Mouse (Mus musculus): Measurements from ENCODE around the gene Zfp715. TPM values are rescaled to one million over a fixed set of nuclear protein-coding genes. Genes with fewer than 3 reads are reported as not detected.
"Not testable (repeated sequence)": the region's sequence is repeated elsewhere in the genome, so short reads cannot be mapped to it uniquely, and the experiment has no call there.

Gene Zfp715
- total RNA-seq, 1 experiment, result 12.9 TPM

- Histone ChIP-seq H3K4me3 (ENCODE audit: insufficient read depth in 1 of 2, low read depth in 1 of 2, low read length in 2 of 2, poor library complexity in 1 of 2, severe bottlenecking in 1 of 2) (no peak overlapping the region), H3K27ac (ENCODE audit: insufficient read depth, low read depth, low read length, poor library complexity, severe bottlenecking) (no peak overlapping the region), H3K9ac (ENCODE audit: insufficient read depth, low read depth, low read length, poor library complexity, severe bottlenecking) (no peak overlapping the region), H3K4me1 (ENCODE audit: control insufficient read depth in 2 of 2, insufficient read depth in 2 of 2, low read length in 2 of 2, poor library complexity in 1 of 2) (peaks cover 0 to 28% of the 10 kb centered on the region in 2 experiments; a peak in 3 of 4 replicates), H3K9me3 (ENCODE audit: control insufficient read depth, insufficient read depth, low read depth, low read length) (no peaks in the 10 kb centered on the region), H3K36me3 (ENCODE audit: control insufficient read depth, insufficient read depth, low read length, poor library complexity, severe bottlenecking) (no peaks in the 10 kb centered on the region)
- in situ Hi-C loops (cut with MboI; ENCODE audit: low sequenced_read_pairs in 2 of 2, unreplicated experiment in 2 of 2), result no loop called here
- TF ChIP-seq CHD2 (IDR thresholded peaks at IDR 0.05; ENCODE audit: low read depth, low read length) (no peak), ZNF384 (IDR thresholded peaks at IDR 0.05; ENCODE audit: low read depth, low read length) (no peak), MAFK (IDR thresholded peaks at IDR 0.05; ENCODE audit: insufficient read depth, low read depth, low read length) (no peak), HCFC1 (IDR thresholded peaks at IDR 0.05; ENCODE audit: borderline replicate concordance, insufficient read depth, low read length) (no peak), ZC3H11A (IDR thresholded peaks at IDR 0.05; ENCODE audit: borderline replicate concordance, low read depth, low read length) (no peak)
- no peak for DNase-seq (ENCODE audit: low read depth, low spot score)
Observed at GRCm38 (mm10) chr7:43277401-43277800, 35.7 kb downstream of the Zfp715 start.

GRCm38 (mm10) chr7:43276178-43276577 is 36.9 kb downstream of the Zfp715 start:
- H3K36me3 ChIP-seq (ENCODE audit: control insufficient read depth, insufficient read depth, low read length, poor library complexity, severe bottlenecking); DNase-seq (ENCODE audit: low read depth, low spot score); H3K27ac ChIP-seq (ENCODE audit: insufficient read depth, low read depth, low read length, poor library complexity, severe bottlenecking); H3K9ac ChIP-seq (ENCODE audit: insufficient read depth, low read depth, low read length, poor library complexity, severe bottlenecking); in situ Hi-C loops (cut with MboI; ENCODE audit: low sequenced_read_pairs in 2 of 2, unreplicated experiment in 2 of 2); H3K4me3 ChIP-seq (ENCODE audit: insufficient read depth in 1 of 2, low read depth in 1 of 2, low read length in 2 of 2, poor library complexity in 1 of 2, severe bottlenecking in 1 of 2); H3K9me3 ChIP-seq (ENCODE audit: control insufficient read depth, insufficient read depth, low read depth, low read length): not testable (repeated sequence)
- peaks cover 0 to 28% of the 10 kb centered on the region in 2 experiments; a peak in 3 of 4 replicates for H3K4me1 ChIP-seq (ENCODE audit: control insufficient read depth in 2 of 2, insufficient read depth in 2 of 2, low read length in 2 of 2, poor library complexity in 1 of 2)
- peak; percentile 96 for TF ChIP-seq ZNF384 (IDR thresholded peaks at IDR 0.05; ENCODE audit: low read depth, low read length)

- TF ChIP-seq HCFC1 (IDR thresholded peaks at IDR 0.05; ENCODE audit: borderline replicate concordance, insufficient read depth, low read length), result no peak
- Histone ChIP-seq H3K36me3 (ENCODE audit: control insufficient read depth, insufficient read depth, low read length, poor library complexity, severe bottlenecking) (no peaks in the 10 kb centered on the region), H3K4me3 (ENCODE audit: insufficient read depth in 1 of 2, low read depth in 1 of 2, low read length in 2 of 2, poor library complexity in 1 of 2, severe bottlenecking in 1 of 2) (no peak overlapping the region), H3K9me3 (ENCODE audit: control insufficient read depth, insufficient read depth, low read depth, low read length) (no peaks in the 10 kb centered on the region), H3K4me1 (ENCODE audit: control insufficient read depth in 2 of 2, insufficient read depth in 2 of 2, low read length in 2 of 2, poor library complexity in 1 of 2) (peaks cover 0 to 23% of the 10 kb centered on the region in 2 experiments; a peak in 3 of 4 replicates), H3K9ac (ENCODE audit: insufficient read depth, low read depth, low read length, poor library complexity, severe bottlenecking) (no peak overlapping the region), H3K27ac (ENCODE audit: insufficient read depth, low read depth, low read length, poor library complexity, severe bottlenecking) (no peak overlapping the region)
- no peak for DNase-seq (ENCODE audit: low read depth, low spot score)
- in situ Hi-C loops (cut with MboI; ENCODE audit: low sequenced_read_pairs in 2 of 2, unreplicated experiment in 2 of 2), result no loop called here
Observed at GRCm38 (mm10) chr7:43273476-43273875, 39.6 kb downstream of the Zfp715 start.

GRCm38 (mm10) chr7:43267359-43267758 is 45.7 kb downstream of the Zfp715 start:
- H3K9me3 ChIP-seq (ENCODE audit: control insufficient read depth, insufficient read depth, low read depth, low read length); in situ Hi-C loops (cut with MboI; ENCODE audit: low sequenced_read_pairs in 2 of 2, unreplicated experiment in 2 of 2); H3K4me1 ChIP-seq (ENCODE audit: control insufficient read depth in 2 of 2, insufficient read depth in 2 of 2, low read length in 2 of 2, poor library complexity in 1 of 2); H3K36me3 ChIP-seq (ENCODE audit: control insufficient read depth, insufficient read depth, low read length, poor library complexity, severe bottlenecking): not testable (repeated sequence)
- peak overlapping the region; percentile 77 for H3K9ac ChIP-seq (ENCODE audit: insufficient read depth, low read depth, low read length, poor library complexity, severe bottlenecking)
- peak; percentile 66; the same call in 1 of the 2 replicates for TF ChIP-seq CHD2 (IDR thresholded peaks at IDR 0.05; ENCODE audit: low read depth, low read length)
- DNase-seq (ENCODE audit: low read depth, low spot score), result peak; percentile 59
- H3K27ac ChIP-seq (ENCODE audit: insufficient read depth, low read depth, low read length, poor library complexity, severe bottlenecking), result peak overlapping the region; percentile 80
- H3K4me3 ChIP-seq (ENCODE audit: insufficient read depth in 1 of 2, low read depth in 1 of 2, low read length in 2 of 2, poor library complexity in 1 of 2, severe bottlenecking in 1 of 2), result peak overlapping the region; percentile 76 to 90

- H3K9ac ChIP-seq (ENCODE audit: insufficient read depth, low read depth, low read length, poor library complexity, severe bottlenecking), result peak overlapping the region; percentile 90
- peaks cover 0 to 2% of the 10 kb centered on the region in 2 experiments; a peak in 2 of 4 replicates for H3K4me1 ChIP-seq (ENCODE audit: control insufficient read depth in 2 of 2, insufficient read depth in 2 of 2, low read length in 2 of 2, poor library complexity in 1 of 2)
- H3K4me3 ChIP-seq (ENCODE audit: insufficient read depth in 1 of 2, low read depth in 1 of 2, low read length in 2 of 2, poor library complexity in 1 of 2, severe bottlenecking in 1 of 2), result peak overlapping the region; percentile 90 to 94
- TF ChIP-seq CHD2 (IDR thresholded peaks at IDR 0.05; ENCODE audit: low read depth, low read length) (no peak; the same call in 1 of the 2 replicates), MAFK (IDR thresholded peaks at IDR 0.05; ENCODE audit: insufficient read depth, low read depth, low read length) (no peak), ZC3H11A (IDR thresholded peaks at IDR 0.05; ENCODE audit: borderline replicate concordance, low read depth, low read length) (no peak), HCFC1 (IDR thresholded peaks at IDR 0.05; ENCODE audit: borderline replicate concordance, insufficient read depth, low read length) (no peak), ZNF384 (IDR thresholded peaks at IDR 0.05; ENCODE audit: low read depth, low read length) (no peak)
- peak overlapping the region; percentile 70; the same call in 1 of the 2 replicates for H3K27ac ChIP-seq (ENCODE audit: insufficient read depth, low read depth, low read length, poor library complexity, severe bottlenecking)
- in situ Hi-C loops (cut with MboI; ENCODE audit: low sequenced_read_pairs in 2 of 2, unreplicated experiment in 2 of 2), result no loop called here
- H3K9me3 ChIP-seq (ENCODE audit: control insufficient read depth, insufficient read depth, low read depth, low read length), result no peaks in the 10 kb centered on the region
- peaks cover 2% of the 10 kb centered on the region for H3K36me3 ChIP-seq (ENCODE audit: control insufficient read depth, insufficient read depth, low read length, poor library complexity, severe bottlenecking)
- DNase-seq (ENCODE audit: low read depth, low spot score), result peak; percentile 80
Observed at GRCm38 (mm10) chr7:43253540-43253939, 59.6 kb downstream of the Zfp715 start.

- DNase-seq (ENCODE audit: low read depth, low spot score); H3K27ac ChIP-seq (ENCODE audit: insufficient read depth, low read depth, low read length, poor library complexity, severe bottlenecking); in situ Hi-C loops (cut with MboI; ENCODE audit: low sequenced_read_pairs in 2 of 2, unreplicated experiment in 2 of 2); H3K9ac ChIP-seq (ENCODE audit: insufficient read depth, low read depth, low read length, poor library complexity, severe bottlenecking); H3K36me3 ChIP-seq (ENCODE audit: control insufficient read depth, insufficient read depth, low read length, poor library complexity, severe bottlenecking); H3K4me3 ChIP-seq (ENCODE audit: insufficient read depth in 1 of 2, low read depth in 1 of 2, low read length in 2 of 2, poor library complexity in 1 of 2, severe bottlenecking in 1 of 2); H3K4me1 ChIP-seq (ENCODE audit: control insufficient read depth in 2 of 2, insufficient read depth in 2 of 2, low read length in 2 of 2, poor library complexity in 1 of 2); H3K9me3 ChIP-seq (ENCODE audit: control insufficient read depth, insufficient read depth, low read depth, low read length): not testable (repeated sequence)
Observed at GRCm38 (mm10) chr7:43250718-43251117, 62.4 kb downstream of the Zfp715 start.
